Mouse (Mus musculus): Measurements from ENCODE around the gene Rps21.
A peak's percentile ranks its signal among the peaks of the same experiment; 100 is the strongest.

Gene Rps21

GRCm38 (mm10) chr2:180257001-180257521 lies at the start of gene Rps21:
TSS of gene Rps21 (plus strand) at chr2:180257377.
- DNase-seq (ENCODE audit: low read depth, low spot score) = peak; percentile 100

- DNase-seq (ENCODE audit: low read depth, low spot score) = peak; percentile 48
Measured at GRCm38 (mm10) chr2:180207840-180208239, 49.3 kb upstream of the Rps21 start.

GRCm38 (mm10) chr2:180208976-180209375 lies 48.2 kb upstream of the Rps21 start:
- no peak for DNase-seq (ENCODE audit: low read depth, low spot score)

GRCm38 (mm10) chr2:180212255-180212654 lies 44.9 kb upstream of the Rps21 start:
- no peak for DNase-seq (ENCODE audit: low read depth, low spot score)

GRCm38 (mm10) chr2:180214352-180214978 lies 42.7 kb upstream of the Rps21 start:
- no peak for DNase-seq (ENCODE audit: low read depth, low spot score)

GRCm38 (mm10) chr2:180215011-180215461 lies 42.1 kb upstream of the Rps21 start:
- DNase-seq (ENCODE audit: low read depth, low spot score) = no peak

- no peak for DNase-seq (ENCODE audit: low read depth, low spot score)
Measured at GRCm38 (mm10) chr2:180215951-180216350, 41.2 kb upstream of the Rps21 start.

GRCm38 (mm10) chr2:180216921-180217320 lies 40.3 kb upstream of the Rps21 start:
- DNase-seq (ENCODE audit: low read depth, low spot score) = no peak

GRCm38 (mm10) chr2:180217587-180217986 lies 39.6 kb upstream of the Rps21 start:
- DNase-seq (ENCODE audit: low read depth, low spot score) = peak; percentile 96

- DNase-seq (ENCODE audit: low read depth, low spot score) = no peak
Measured at GRCm38 (mm10) chr2:180218241-180218640, 38.9 kb upstream of the Rps21 start.

GRCm38 (mm10) chr2:180218677-180219076 lies 38.5 kb upstream of the Rps21 start:
- DNase-seq (ENCODE audit: low read depth, low spot score) = peak; percentile 52

- DNase-seq (ENCODE audit: low read depth, low spot score) = no peak
Measured at GRCm38 (mm10) chr2:180219145-180219943, 37.8 kb upstream of the Rps21 start.

GRCm38 (mm10) chr2:180220165-180220564 lies 37.0 kb upstream of the Rps21 start:
- no peak for DNase-seq (ENCODE audit: low read depth, low spot score)

- DNase-seq (ENCODE audit: low read depth, low spot score) = no peak
Measured at GRCm38 (mm10) chr2:180221051-180221450, 36.1 kb upstream of the Rps21 start.

- DNase-seq (ENCODE audit: low read depth, low spot score) = no peak
Measured at GRCm38 (mm10) chr2:180222250-180222649, 34.9 kb upstream of the Rps21 start.

GRCm38 (mm10) chr2:180224647-180225043 lies 32.5 kb upstream of the Rps21 start:
- DNase-seq (ENCODE audit: low read depth, low spot score) = no peak

- DNase-seq (ENCODE audit: low read depth, low spot score) = no peak
Measured at GRCm38 (mm10) chr2:180225044-180225761, 32.0 kb upstream of the Rps21 start.

- DNase-seq (ENCODE audit: low read depth, low spot score) = no peak
Measured at GRCm38 (mm10) chr2:180225762-180226378, 31.3 kb upstream of the Rps21 start, which contains the start of gene Lama5. TSS of gene Lama5 (minus strand) at chr2:180225859.

- DNase-seq (ENCODE audit: low read depth, low spot score) = peak; percentile 67
Measured at GRCm38 (mm10) chr2:180227262-180228059, 29.7 kb upstream of the Rps21 start.

GRCm38 (mm10) chr2:180228060-180228458 lies 29.1 kb upstream of the Rps21 start:
- DNase-seq (ENCODE audit: low read depth, low spot score) = no peak

GRCm38 (mm10) chr2:180228592-180228991 lies 28.6 kb upstream of the Rps21 start:
- peak; percentile 91 for DNase-seq (ENCODE audit: low read depth, low spot score)
